Mouse (Mus musculus) embryonic fibroblast, embryonic 13.5 days (primary cell): ENCODE measurements around the gene Rab3b. TPM values are rescaled to one million over a fixed set of nuclear protein-coding genes. Genes with fewer than 3 reads are reported as not detected.

ENCODE experiments used
- H3K27ac ChIP-seq: 2 replicates; pipeline ENCODE4 v1.5.1; 2012; ENCODE audit warnings: low read length, control low read depth, inconsistent platforms; ENCODE audit not compliant: insufficient read depth
- H3K4me1 ChIP-seq: 2 replicates; pipeline ENCODE4 v1.6.1; 2011; ENCODE audit warnings: low read length; ENCODE audit not compliant: control insufficient read depth, insufficient read depth
- H3K4me3 ChIP-seq: 2 replicates; pipeline ENCODE4 v1.5.1; 2011; ENCODE audit warnings: mild to moderate bottlenecking, control low read depth, low read length; ENCODE audit not compliant: insufficient read depth
- CTCF ChIP-seq: IDR thresholded peaks from 2 replicates; pipeline ENCODE4 v1.5.1; 2011; ENCODE audit warnings: mild to moderate bottlenecking, control low read depth, low read length, moderate library complexity, borderline replicate concordance; ENCODE audit not compliant: insufficient read depth
- POLR2A ChIP-seq: IDR thresholded peaks from 2 replicates; pipeline ENCODE4 v1.6.1; 2011; ENCODE audit warnings: low read depth, mild to moderate bottlenecking, control low read depth, low read length, moderate library complexity
- polyA plus RNA-seq: library from polyadenylated mRNA; stranded (reverse); fragments of >200 nt; gene quantifications from 2 replicates; pipeline ENCODE4 v1.2.4, GENCODE M21; 2011; ENCODE audit warnings: low read depth; ENCODE audit not compliant: missing spikeins, insufficient read length

Gene Rab3b
- polyA plus RNA-seq, 1 experiment: 4.8 TPM

GRCm38 (mm10) chr4:108942986-108943720, 64.3 kb downstream of the Rab3b start:
- Histone ChIP-seq H3K4me3 (no peak overlapping the region), H3K27ac (no peak overlapping the region), H3K4me1 (no peaks in the 10 kb centered on the region)
- no peak for TF ChIP-seq CTCF
- no peak for TF ChIP-seq POLR2A

GRCm38 (mm10) chr4:108949168-108949567, 70.3 kb downstream of the Rab3b start:
- no peak overlapping the region for H3K27ac ChIP-seq
- no peaks in the 10 kb centered on the region for H3K4me1 ChIP-seq
- TF ChIP-seq POLR2A (no peak), CTCF (no peak)
- no peak overlapping the region for H3K4me3 ChIP-seq

GRCm38 (mm10) chr4:108950201-108950600, 71.3 kb downstream of the Rab3b start:
- Histone ChIP-seq H3K27ac (no peak overlapping the region), H3K4me3 (no peak overlapping the region), H3K4me1 (no peaks in the 10 kb centered on the region)
- no peak for TF ChIP-seq POLR2A
- no peak for TF ChIP-seq CTCF

- H3K4me1 ChIP-seq: no peaks in the 10 kb centered on the region
- H3K27ac ChIP-seq: no peak overlapping the region
- TF ChIP-seq CTCF (no peak), POLR2A (no peak)
- no peak overlapping the region for H3K4me3 ChIP-seq
Measured at GRCm38 (mm10) chr4:108951663-108952062, 72.8 kb downstream of the Rab3b start.

- Histone ChIP-seq H3K4me1 (no peaks in the 10 kb centered on the region), H3K27ac (no peak overlapping the region), H3K4me3 (no peak overlapping the region)
- TF ChIP-seq CTCF: no peak
- TF ChIP-seq POLR2A: no peak
Measured at GRCm38 (mm10) chr4:108959696-108960095, 80.8 kb downstream of the Rab3b start.

GRCm38 (mm10) chr4:108960619-108961460, 82.0 kb downstream of the Rab3b start:
- TF ChIP-seq POLR2A: no peak
- TF ChIP-seq CTCF: no peak
- Histone ChIP-seq H3K4me3 (no peak overlapping the region), H3K27ac (no peak overlapping the region), H3K4me1 (no peaks in the 10 kb centered on the region)

- Histone ChIP-seq H3K4me1 (no peaks in the 10 kb centered on the region), H3K27ac (no peak overlapping the region), H3K4me3 (no peak overlapping the region)
- no peak for TF ChIP-seq CTCF
- no peak for TF ChIP-seq POLR2A
Measured at GRCm38 (mm10) chr4:108963017-108963416, 84.2 kb downstream of the Rab3b start.

GRCm38 (mm10) chr4:108969517-108969916, 90.7 kb downstream of the Rab3b start:
- no peak overlapping the region for H3K27ac ChIP-seq
- no peak for TF ChIP-seq CTCF
- TF ChIP-seq POLR2A: no peak
- no peak overlapping the region for H3K4me3 ChIP-seq
- peaks cover 3% of the 10 kb centered on the region for H3K4me1 ChIP-seq

GRCm38 (mm10) chr4:108971054-108971453, 92.2 kb downstream of the Rab3b start:
- Histone ChIP-seq H3K4me1 (peaks cover 3% of the 10 kb centered on the region), H3K4me3 (no peak overlapping the region), H3K27ac (no peak overlapping the region)
- no peak for TF ChIP-seq CTCF
- no peak for TF ChIP-seq POLR2A

- TF ChIP-seq POLR2A (no peak), CTCF (0 out of 2 replicates have a peak, but pooled peaks have one; percentile 20)
- Histone ChIP-seq H3K4me1 (no peaks in the 10 kb centered on the region), H3K27ac (no peak overlapping the region), H3K4me3 (no peak overlapping the region)
Measured at GRCm38 (mm10) chr4:108976458-108977071, 97.7 kb downstream of the Rab3b start.
